Mouse (Mus musculus): ENCODE measurements at regions not wholly inside any gene's neighbourhood (a gene's known extent, or its start where the extent isn't known, plus 50 kb on each side); places are given as distances from the start of the nearest gene placed in this dataset.

DNA sequence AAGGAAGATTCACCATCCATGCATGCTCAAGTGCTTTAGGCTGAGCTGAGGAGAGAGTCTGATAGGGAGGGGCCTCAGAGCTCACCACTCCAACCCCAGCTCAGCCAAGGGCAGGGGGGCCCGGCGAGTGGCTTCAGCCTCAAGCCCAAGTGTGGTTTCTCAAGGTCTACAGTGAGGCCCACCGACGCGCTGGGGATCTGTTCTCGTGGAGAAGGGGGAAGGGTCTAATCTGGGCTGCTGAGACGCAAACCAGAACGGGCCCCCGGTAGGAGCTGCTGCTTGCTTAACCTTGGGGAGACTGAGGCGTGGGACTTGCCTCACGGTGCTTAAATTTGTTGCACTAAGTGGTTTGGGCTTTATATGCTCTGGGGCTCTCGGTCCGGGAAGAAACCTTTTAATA, 70.9 kb downstream of the Asb1 start:
- H3K4me2 ChIP-seq (ENCODE audit: low read length): no peak overlapping the region
- no peaks in the 10 kb centered on the region for H3K36me3 ChIP-seq (ENCODE audit: control insufficient read depth, insufficient read depth, low read length)
- no peak overlapping the region; the same call in 1 of the 2 replicates for H3K9ac ChIP-seq (ENCODE audit: low read depth, low read length)
- H3K27ac ChIP-seq (ENCODE audit: low read depth, low read length): no peak overlapping the region
- no peaks in the 10 kb centered on the region for H3K4me1 ChIP-seq (ENCODE audit: control insufficient read depth, insufficient read depth, low read depth, low read length)
- 0 out of 2 replicates have a peak, but pooled peaks have one; percentile 14 for ATAC-seq
- H3K4me3 ChIP-seq (ENCODE audit: low read length): no peak overlapping the region
- WGBS: 62% methylated on average over 13 of the region's 13 CpGs
- H3K9me3 ChIP-seq (ENCODE audit: control insufficient read depth, low read length): no peaks in the 10 kb centered on the region
- no peaks in the 10 kb centered on the region for H3K27me3 ChIP-seq (replicated peaks; ENCODE audit: control insufficient read depth, insufficient read depth, low read length)

DNA sequence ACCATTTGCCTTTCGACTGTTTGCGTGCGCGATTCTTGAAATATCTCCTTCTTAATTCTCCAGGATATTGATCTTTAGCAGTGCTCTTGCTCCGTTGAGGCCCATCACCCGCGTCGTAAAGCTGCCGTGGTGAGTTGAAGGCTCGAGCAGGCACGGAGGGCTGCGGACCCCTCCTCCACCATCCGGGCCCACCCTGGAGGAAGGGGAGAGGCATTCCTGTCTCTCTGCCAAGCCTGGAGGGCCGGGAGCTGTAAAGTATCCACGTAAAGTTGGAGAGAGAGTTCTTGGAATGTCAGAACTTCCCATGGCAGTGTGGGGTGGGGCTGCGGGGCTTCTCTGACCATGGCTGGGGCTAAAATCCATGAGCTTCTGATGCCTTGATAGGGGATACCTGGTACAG, 71.3 kb downstream of the Asb1 start:
- ATAC-seq: no peak
- H3K27ac ChIP-seq (ENCODE audit: low read depth, low read length): no peak overlapping the region
- no peak overlapping the region for H3K4me2 ChIP-seq (ENCODE audit: low read length)
- no peak overlapping the region; the same call in 1 of the 2 replicates for H3K9ac ChIP-seq (ENCODE audit: low read depth, low read length)
- H3K4me1 ChIP-seq (ENCODE audit: control insufficient read depth, insufficient read depth, low read depth, low read length): no peaks in the 10 kb centered on the region
- H3K4me3 ChIP-seq (ENCODE audit: low read length): no peak overlapping the region
- 68% methylated on average over 16 of the region's 16 CpGs for WGBS
- H3K36me3 ChIP-seq (ENCODE audit: control insufficient read depth, insufficient read depth, low read length): no peaks in the 10 kb centered on the region
- H3K27me3 ChIP-seq (replicated peaks; ENCODE audit: control insufficient read depth, insufficient read depth, low read length): no peaks in the 10 kb centered on the region
- no peaks in the 10 kb centered on the region for H3K9me3 ChIP-seq (ENCODE audit: control insufficient read depth, low read length)

DNA sequence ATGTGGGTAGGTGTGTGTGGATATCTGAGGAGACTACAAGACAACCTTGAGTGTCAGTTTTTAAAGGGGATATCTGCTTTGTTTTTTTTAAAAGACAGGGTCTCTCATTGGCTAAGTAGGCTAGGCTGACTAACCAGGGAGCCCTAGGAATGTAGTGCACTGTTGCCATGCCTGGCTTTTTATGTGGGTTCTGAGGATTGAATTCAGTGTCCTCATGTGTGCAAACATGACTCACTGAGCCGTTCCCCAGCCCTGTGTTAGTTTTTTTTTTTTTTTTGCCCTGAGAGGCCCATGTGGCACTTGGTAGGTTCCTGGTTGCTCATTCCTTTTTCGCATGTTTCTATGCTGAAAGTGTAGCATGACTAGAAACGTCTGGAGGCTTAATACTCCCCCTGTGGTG, 72.6 kb downstream of the Asb1 start:
- 71% methylated on average over 3 of the region's 3 CpGs for WGBS
- Histone ChIP-seq H3K4me3 (ENCODE audit: low read length) (no peak overlapping the region), H3K4me1 (ENCODE audit: control insufficient read depth, insufficient read depth, low read depth, low read length) (no peaks in the 10 kb centered on the region), H3K9ac (ENCODE audit: low read depth, low read length) (no peak overlapping the region), H3K27me3 (replicated peaks; ENCODE audit: control insufficient read depth, insufficient read depth, low read length) (no peaks in the 10 kb centered on the region), H3K36me3 (ENCODE audit: control insufficient read depth, insufficient read depth, low read length) (no peaks in the 10 kb centered on the region), H3K4me2 (ENCODE audit: low read length) (no peak overlapping the region), H3K9me3 (ENCODE audit: control insufficient read depth, low read length) (no peaks in the 10 kb centered on the region), H3K27ac (ENCODE audit: low read depth, low read length) (no peak overlapping the region)
- ATAC-seq: no peak

DNA sequence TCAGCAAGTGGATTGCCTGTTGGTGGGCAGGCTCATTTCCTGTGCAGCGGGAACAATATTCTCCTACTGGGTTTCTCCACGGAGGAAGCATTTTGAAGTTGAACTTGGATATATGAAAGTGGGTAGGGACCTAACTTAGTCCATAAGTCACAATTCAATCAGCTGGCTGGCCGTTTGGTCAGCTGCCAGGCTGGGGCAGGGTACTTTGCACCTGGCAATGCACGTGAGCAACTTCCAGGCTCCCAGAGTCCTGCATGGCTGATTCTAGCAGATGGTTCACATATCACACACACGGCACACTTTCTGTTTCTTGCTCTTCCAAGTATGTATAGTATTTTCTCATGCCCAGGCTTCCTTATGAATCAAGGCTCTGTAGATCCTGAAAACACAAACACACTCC, 75.1 kb downstream of the Asb1 start:
- Histone ChIP-seq H3K4me2 (ENCODE audit: low read length) (no peak overlapping the region), H3K27ac (ENCODE audit: low read depth, low read length) (no peak overlapping the region), H3K9me3 (ENCODE audit: control insufficient read depth, low read length) (no peaks in the 10 kb centered on the region), H3K4me1 (ENCODE audit: control insufficient read depth, insufficient read depth, low read depth, low read length) (no peaks in the 10 kb centered on the region), H3K4me3 (ENCODE audit: low read length) (no peak overlapping the region), H3K36me3 (ENCODE audit: control insufficient read depth, insufficient read depth, low read length) (no peaks in the 10 kb centered on the region), H3K27me3 (replicated peaks; ENCODE audit: control insufficient read depth, insufficient read depth, low read length) (no peaks in the 10 kb centered on the region), H3K9ac (ENCODE audit: low read depth, low read length) (no peak overlapping the region)
- WGBS: 60% methylated on average over 5 of the region's 5 CpGs
- ATAC-seq: no peak

DNA sequence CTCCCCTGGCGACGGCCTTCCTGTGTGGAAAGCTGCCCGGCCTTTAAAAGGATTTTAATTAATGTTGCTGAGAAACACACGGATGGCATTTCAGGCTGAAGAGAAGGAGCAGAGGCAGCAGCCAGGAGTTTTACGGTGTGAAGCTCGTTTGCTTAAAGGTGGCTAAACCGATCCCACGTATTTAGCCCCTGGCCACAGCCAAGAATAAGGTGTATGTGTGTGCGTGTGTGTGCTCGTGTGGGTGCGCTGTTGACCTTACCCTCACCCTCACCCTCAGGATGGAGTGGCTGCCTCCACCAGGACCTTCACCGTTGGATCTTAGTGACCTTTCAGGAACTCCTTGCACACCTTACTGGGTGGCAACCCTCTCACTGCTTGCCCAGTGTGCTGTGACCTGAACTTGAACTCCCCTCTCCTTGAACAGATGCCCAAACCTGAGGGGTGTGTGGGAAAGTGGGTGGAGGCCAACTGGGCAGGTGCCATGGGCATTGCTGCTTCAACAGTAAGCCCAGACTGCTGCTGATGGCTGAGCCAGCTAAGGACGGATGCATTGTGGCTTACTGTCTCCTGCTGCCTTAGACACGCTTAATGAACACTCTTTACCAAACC, 78.3 kb downstream of the Asb1 start:
- H3K9me3 ChIP-seq (ENCODE audit: control insufficient read depth, low read length): no peaks in the 10 kb centered on the region

DNA sequence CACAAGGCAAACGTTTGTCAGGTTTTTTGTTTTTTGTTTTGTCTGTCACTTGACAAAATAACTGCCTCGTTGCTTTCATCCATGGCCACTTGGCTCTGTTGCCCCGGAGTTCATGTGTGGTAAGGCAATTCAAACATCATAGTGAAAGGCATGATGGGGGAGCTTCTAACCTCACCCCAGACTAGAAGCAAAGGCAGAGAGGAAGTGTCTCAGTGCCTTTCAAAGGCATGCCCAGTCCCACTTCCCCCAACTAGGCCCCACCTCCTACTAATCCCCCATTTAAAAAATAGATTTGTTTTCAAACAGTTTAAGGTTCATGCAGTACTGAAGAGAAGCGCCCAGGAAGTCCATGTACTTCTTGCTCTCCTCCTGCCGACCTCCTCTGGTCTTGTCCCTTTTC, 80.8 kb downstream of the Asb1 start:
- Histone ChIP-seq H3K4me3 (ENCODE audit: low read length) (no peak overlapping the region), H3K36me3 (ENCODE audit: control insufficient read depth, insufficient read depth, low read length) (no peaks in the 10 kb centered on the region), H3K9ac (ENCODE audit: low read depth, low read length) (no peak overlapping the region), H3K9me3 (ENCODE audit: control insufficient read depth, low read length) (no peaks in the 10 kb centered on the region), H3K27ac (ENCODE audit: low read depth, low read length) (no peak overlapping the region), H3K4me1 (ENCODE audit: control insufficient read depth, insufficient read depth, low read depth, low read length) (peaks cover 3% of the 10 kb centered on the region; the same call in 1 of the 2 replicates), H3K27me3 (replicated peaks; ENCODE audit: control insufficient read depth, insufficient read depth, low read length) (no peaks in the 10 kb centered on the region), H3K4me2 (ENCODE audit: low read length) (no peak overlapping the region)
- ATAC-seq: no peak
- 86% methylated on average over 5 of the region's 5 CpGs for WGBS

More for the DNA sequence above, 78.3 kb downstream of the Asb1 start:
- H3K27ac ChIP-seq (ENCODE audit: low read depth, low read length): no peak overlapping the region
- H3K36me3 ChIP-seq (ENCODE audit: control insufficient read depth, insufficient read depth, low read length): no peaks in the 10 kb centered on the region
- WGBS: 69% methylated on average over 14 of the region's 14 CpGs
- H3K4me2 ChIP-seq (ENCODE audit: low read length): no peak overlapping the region
- H3K9ac ChIP-seq (ENCODE audit: low read depth, low read length): no peak overlapping the region
- H3K4me1 ChIP-seq (ENCODE audit: control insufficient read depth, insufficient read depth, low read depth, low read length): no peaks in the 10 kb centered on the region
- ATAC-seq: peak; percentile 11; the same call in 1 of the 2 replicates
- no peak overlapping the region for H3K4me3 ChIP-seq (ENCODE audit: low read length)
- H3K27me3 ChIP-seq (replicated peaks; ENCODE audit: control insufficient read depth, insufficient read depth, low read length): no peaks in the 10 kb centered on the region

DNA sequence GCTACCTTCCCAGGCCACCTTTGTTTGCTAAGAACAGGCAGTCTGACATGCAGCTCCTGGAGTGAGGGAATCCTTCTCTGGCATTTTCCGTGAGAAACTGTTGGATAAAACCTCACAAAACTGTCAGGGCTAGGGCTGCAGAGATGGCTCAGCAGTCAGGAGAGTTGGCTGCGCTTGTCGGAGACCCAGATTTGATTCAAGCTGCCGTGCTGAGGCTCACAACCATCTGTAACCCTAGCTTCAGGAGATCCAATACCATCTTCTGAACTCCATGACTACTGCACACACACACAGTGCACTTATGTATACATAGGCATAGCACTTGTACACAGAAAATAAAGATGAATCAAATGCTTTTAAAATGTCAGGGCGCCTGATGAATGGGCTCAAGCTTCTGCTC, 82.5 kb downstream of the Asb1 start:
- Histone ChIP-seq H3K9me3 (ENCODE audit: control insufficient read depth, low read length) (no peaks in the 10 kb centered on the region), H3K9ac (ENCODE audit: low read depth, low read length) (no peak overlapping the region), H3K27me3 (replicated peaks; ENCODE audit: control insufficient read depth, insufficient read depth, low read length) (no peaks in the 10 kb centered on the region), H3K4me2 (ENCODE audit: low read length) (no peak overlapping the region), H3K27ac (ENCODE audit: low read depth, low read length) (no peak overlapping the region), H3K36me3 (ENCODE audit: control insufficient read depth, insufficient read depth, low read length) (no peaks in the 10 kb centered on the region), H3K4me3 (ENCODE audit: low read length) (no peak overlapping the region), H3K4me1 (ENCODE audit: control insufficient read depth, insufficient read depth, low read depth, low read length) (peaks cover 3% of the 10 kb centered on the region; the same call in 1 of the 2 replicates)
- WGBS: 91% methylated on average over 5 of the region's 5 CpGs
- no peak for ATAC-seq

DNA sequence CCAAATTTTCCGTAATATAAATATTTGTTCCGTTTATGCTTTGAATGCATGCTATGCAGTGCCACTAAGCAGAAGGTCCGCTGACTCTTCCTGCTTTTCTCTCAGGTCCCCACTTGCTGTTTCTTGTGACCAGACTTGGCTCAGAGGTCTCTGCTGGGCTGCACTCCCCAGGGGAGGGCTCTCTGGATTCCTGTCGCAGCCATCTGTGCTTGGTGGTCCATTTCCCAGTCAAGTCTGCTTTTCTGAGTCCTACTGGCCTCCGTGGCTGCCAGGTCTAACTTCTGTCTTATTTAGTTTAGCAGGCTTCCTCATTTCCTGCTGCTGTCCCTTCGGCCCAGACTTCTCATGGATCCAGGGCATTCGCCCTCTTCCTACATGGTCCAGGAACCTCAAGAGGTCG, 83.7 kb downstream of the Asb1 start:
- no peaks in the 10 kb centered on the region for H3K36me3 ChIP-seq (ENCODE audit: control insufficient read depth, insufficient read depth, low read length)
- 77% methylated on average over 8 of the region's 8 CpGs for WGBS
- no peak for ATAC-seq

DNA sequence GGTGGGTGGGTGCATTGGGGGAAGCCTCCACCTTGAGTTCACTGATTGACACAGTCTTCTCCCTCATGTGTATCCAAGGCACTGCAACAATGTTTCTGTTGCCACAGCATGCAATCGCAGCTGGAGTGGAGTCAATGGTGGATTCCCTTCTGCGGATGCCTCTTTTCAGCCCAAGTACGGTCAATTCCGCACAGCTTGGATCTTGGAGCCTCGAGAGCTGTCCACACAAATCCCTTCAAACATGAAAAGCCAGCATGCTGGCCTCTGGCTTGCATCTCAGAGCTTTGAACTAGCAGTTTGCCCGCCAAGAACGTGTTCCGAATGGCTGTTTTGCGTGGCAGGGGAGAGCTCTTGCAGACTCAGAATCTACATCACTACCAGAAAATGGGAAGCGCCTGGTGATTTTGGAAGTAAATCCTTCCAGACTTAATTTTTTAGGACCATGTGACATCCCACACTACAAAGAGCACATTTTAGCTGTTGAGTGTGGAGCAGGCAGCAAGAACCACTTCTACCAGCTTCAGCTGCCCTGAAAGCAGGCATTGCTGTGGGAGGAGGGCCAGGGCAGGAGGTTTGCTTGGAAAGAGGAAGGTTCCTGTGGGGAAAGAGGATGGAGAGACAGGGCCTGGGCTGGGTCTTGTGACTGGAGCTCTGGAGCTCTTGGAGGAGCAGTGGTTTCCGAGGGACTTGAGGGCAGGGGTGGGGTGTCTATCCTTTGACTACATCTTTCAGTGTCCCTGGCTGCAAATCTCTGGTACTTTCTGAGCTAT, 84.4 kb downstream of the Asb1 start:
- no peaks in the 10 kb centered on the region for H3K9me3 ChIP-seq (ENCODE audit: control insufficient read depth, low read length)
- ATAC-seq: 0 out of 2 replicates have a peak, but pooled peaks have one; percentile 17
- peaks cover 3% of the 10 kb centered on the region; the same call in 1 of the 2 replicates for H3K4me1 ChIP-seq (ENCODE audit: control insufficient read depth, insufficient read depth, low read depth, low read length)
- no peak overlapping the region for H3K4me2 ChIP-seq (ENCODE audit: low read length)
- H3K9ac ChIP-seq (ENCODE audit: low read depth, low read length): no peak overlapping the region
- H3K36me3 ChIP-seq (ENCODE audit: control insufficient read depth, insufficient read depth, low read length): no peaks in the 10 kb centered on the region
- H3K4me3 ChIP-seq (ENCODE audit: low read length): no peak overlapping the region
- no peak overlapping the region for H3K27ac ChIP-seq (ENCODE audit: low read depth, low read length)
- WGBS: 73% methylated on average over 11 of the region's 11 CpGs
- H3K27me3 ChIP-seq (replicated peaks; ENCODE audit: control insufficient read depth, insufficient read depth, low read length): no peaks in the 10 kb centered on the region

More for the DNA sequence above, 83.7 kb downstream of the Asb1 start:
- Histone ChIP-seq H3K4me1 (ENCODE audit: control insufficient read depth, insufficient read depth, low read depth, low read length) (peaks cover 3% of the 10 kb centered on the region; the same call in 1 of the 2 replicates), H3K27ac (ENCODE audit: low read depth, low read length) (no peak overlapping the region), H3K27me3 (replicated peaks; ENCODE audit: control insufficient read depth, insufficient read depth, low read length) (no peaks in the 10 kb centered on the region), H3K4me2 (ENCODE audit: low read length) (no peak overlapping the region), H3K9ac (ENCODE audit: low read depth, low read length) (no peak overlapping the region), H3K4me3 (ENCODE audit: low read length) (no peak overlapping the region), H3K9me3 (ENCODE audit: control insufficient read depth, low read length) (no peaks in the 10 kb centered on the region)
